Mouse (Mus musculus) hindbrain, postnatal 0 days (tissue): ENCODE results near the gene Tmcc2. TPM values are rescaled to one million over a fixed set of nuclear protein-coding genes. Genes with fewer than 3 reads are reported as not detected.
"Not testable (repeated sequence)": the region's sequence is repeated elsewhere in the genome, so short reads cannot be mapped to it uniquely, and the experiment has no call there.

Source experiments
- ATAC-seq: fragments of 200-750 bp; cut with Nextera tagmentation; 2 replicates; pipeline ENCODE4 v1.8.0; 2017; ENCODE audit warnings: mild to moderate bottlenecking, moderate TSS enrichment, moderate library complexity
- DNase-seq: peaks from one replicate; pipeline ENCODE4 v3.0.0-alpha.2; 2015; ENCODE audit warnings: low spot score
- H3K27ac ChIP-seq: fragments of 300-500 bp; sonication (generic); 2 replicates; pipeline ENCODE4 v1.5.1; 2014; ENCODE audit warnings: mild to moderate bottlenecking
- H3K27me3 ChIP-seq: fragments of 300-500 bp; sonication (generic); 2 replicates; pipeline ENCODE4 v1.6.1; 2014; ENCODE audit warnings: low read length, mixed read lengths; ENCODE audit not compliant: insufficient read depth
- H3K36me3 ChIP-seq: fragments of 300-500 bp; sonication (generic); 2 replicates; pipeline ENCODE4 v1.6.1; 2014; ENCODE audit warnings: low read length, mixed read lengths; ENCODE audit not compliant: insufficient read depth
- H3K4me1 ChIP-seq: fragments of 300-500 bp; sonication (generic); 2 replicates; pipeline ENCODE4 v1.6.1; 2014; ENCODE audit warnings: antibody characterized with exemption, low read length, mixed read lengths; ENCODE audit not compliant: insufficient read depth
- H3K4me2 ChIP-seq: fragments of 300-500 bp; sonication (generic); 2 replicates; pipeline ENCODE4 v1.6.1; 2014; ENCODE audit warnings: low read depth, mild to moderate bottlenecking, low read length, moderate library complexity, mixed read lengths
- H3K4me3 ChIP-seq: fragments of 300-500 bp; sonication (generic); 2 replicates; pipeline ENCODE4 v1.5.1; 2014; ENCODE audit warnings: low read length
- H3K9ac ChIP-seq: fragments of 300-500 bp; sonication (generic); replicated peaks from 2 replicates; pipeline ENCODE4 v1.6.1; 2014; ENCODE audit warnings: mild to moderate bottlenecking, low read length, moderate library complexity, mixed read lengths
- H3K9me3 ChIP-seq: fragments of 300-500 bp; sonication (generic); 2 replicates; pipeline ENCODE4 v1.6.1; 2016; ENCODE audit warnings: low read length, mixed read lengths
- CTCF ChIP-seq: IDR thresholded peaks from 2 replicates; pipeline ENCODE4 v1.5.1; 2016; ENCODE audit warnings: antibody characterized with exemption, control low read depth, low read depth
- WGBS: fragments of 180-500 bp; shearing (Covaris S2); extraction: QIAGEN DNeasy Blood & Tissue Kit; methylation state at CpG from one replicate; pipeline ENCODE4 v1.1.7; 2014; 5-methylcytosine and 5-hydroxymethylcytosine counted together
- polyA plus RNA-seq: library from polyadenylated mRNA; unstranded; fragments of >200 nt; fragmentation: Nextera tagmentation; extraction: Ambion mirVana; gene quantifications from 2 replicates; pipeline ENCODE4 v1.2.1, GENCODE M21; 2015
- total RNA-seq: library from RNA; depleted of rRNA; stranded (reverse); fragments of >200 nt; gene quantifications from 2 replicates; pipeline ENCODE4 v1.2.3, GENCODE M21; 2014

The Tmcc2 gene
- total and polyA plus RNA-seq, 2 experiments from 2014 or later, result 33.5 to 138 TPM

DNA sequence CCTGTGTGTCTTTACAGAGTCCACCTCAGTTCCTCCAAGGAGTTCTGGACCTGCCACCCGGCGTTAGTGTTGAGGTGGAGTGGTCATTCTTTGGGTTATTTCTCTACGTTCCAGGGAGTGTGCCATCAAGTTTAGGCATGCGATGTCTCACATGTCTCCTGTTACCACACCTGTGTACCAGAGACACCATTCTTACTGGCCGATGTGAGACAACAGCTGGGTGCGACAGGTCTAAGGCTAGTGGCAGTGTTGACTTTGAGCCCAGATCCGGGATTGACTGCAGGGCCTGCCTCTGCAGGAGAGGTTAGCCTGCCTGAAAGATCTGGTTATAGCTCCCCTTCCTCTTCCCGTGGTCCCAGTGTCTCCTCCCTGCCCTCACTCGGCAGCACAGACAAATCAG, 36.8 kb downstream of the Tmcc2 start:
- 80% methylated on average over 9 of the region's 9 CpGs for WGBS
- no peak for TF ChIP-seq CTCF
- H3K36me3 ChIP-seq, result peaks cover 11% of the 10 kb centered on the region
- H3K27ac ChIP-seq, result no peak overlapping the region
- H3K4me1 ChIP-seq, result no peaks in the 10 kb centered on the region
- no peak overlapping the region for H3K4me2 ChIP-seq
- 0 out of 2 replicates have a peak, but pooled peaks cover 4% of the 10 kb centered on the region for H3K9me3 ChIP-seq
- DNase-seq (no peak), ATAC-seq (no peak)
- H3K4me3 ChIP-seq, result no peak overlapping the region
- no peak overlapping the region for H3K9ac ChIP-seq
- H3K27me3 ChIP-seq, result no peaks in the 10 kb centered on the region

DNA sequence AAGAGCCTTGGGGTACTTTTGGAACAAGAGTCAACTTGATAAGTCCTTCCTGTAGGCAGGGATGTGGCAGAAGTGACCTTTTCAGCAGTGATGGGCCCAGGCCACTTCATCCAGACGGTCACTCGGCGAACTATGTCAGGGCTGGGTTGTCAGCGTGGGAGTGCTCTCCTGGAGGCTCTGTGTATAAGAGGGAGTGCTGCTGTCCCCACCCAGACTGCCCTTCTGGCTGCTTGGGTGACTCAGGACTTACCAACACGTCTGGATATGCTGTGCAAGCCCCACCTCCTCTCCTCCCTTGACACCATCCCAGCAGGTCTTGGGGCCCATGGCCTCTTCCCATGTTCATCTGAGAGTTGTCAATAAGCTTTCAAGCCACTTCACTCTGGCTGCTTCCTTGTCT, 37.7 kb downstream of the Tmcc2 start:
- H3K27ac ChIP-seq, result no peak overlapping the region
- no peak overlapping the region for H3K4me2 ChIP-seq
- H3K36me3 ChIP-seq, result peaks cover 3% of the 10 kb centered on the region
- ATAC-seq, result no peak
- no peaks in the 10 kb centered on the region for H3K4me1 ChIP-seq
- 74% methylated on average over 5 of the region's 5 CpGs for WGBS
- H3K27me3 ChIP-seq, result no peaks in the 10 kb centered on the region
- TF ChIP-seq CTCF, result no peak
- H3K4me3 ChIP-seq, result no peak overlapping the region
- H3K9ac ChIP-seq, result no peak overlapping the region
- 0 out of 2 replicates have a peak, but pooled peaks cover 4% of the 10 kb centered on the region for H3K9me3 ChIP-seq
- DNase-seq, result no peak

DNA sequence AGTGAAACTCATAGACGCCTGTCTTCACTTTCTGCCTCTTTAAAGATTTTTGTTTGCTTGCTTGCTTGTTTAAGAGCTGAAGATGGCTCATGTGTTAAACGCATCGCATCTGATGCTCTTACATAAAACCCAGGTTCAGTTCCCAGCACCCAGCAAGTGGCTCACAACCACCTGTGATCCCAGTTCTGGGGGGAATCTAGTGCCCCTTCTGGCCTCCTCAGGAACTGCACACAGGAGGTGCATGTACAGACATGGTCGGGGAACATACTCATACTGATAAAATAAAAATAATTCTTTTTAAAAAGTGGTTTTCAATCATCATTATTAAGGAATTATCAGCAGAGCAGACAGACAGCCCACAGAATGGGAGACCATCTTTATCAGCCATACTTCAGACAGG, 40.0 kb downstream of the Tmcc2 start:
- Histone ChIP-seq H3K4me3 (no peak overlapping the region), H3K36me3 (no peaks in the 10 kb centered on the region), H3K27ac (no peak overlapping the region), H3K4me2 (no peak overlapping the region), H3K4me1 (no peaks in the 10 kb centered on the region), H3K9me3 (0 out of 2 replicates have a peak, but pooled peaks cover 4% of the 10 kb centered on the region), H3K27me3 (no peaks in the 10 kb centered on the region), H3K9ac (no peak overlapping the region)
- no peak for DNase-seq
- TF ChIP-seq CTCF, result peak; percentile 19; the same call in 1 of the 2 replicates
- WGBS, result 95% methylated on average over 4 of the region's 4 CpGs
- no peak for ATAC-seq

DNA sequence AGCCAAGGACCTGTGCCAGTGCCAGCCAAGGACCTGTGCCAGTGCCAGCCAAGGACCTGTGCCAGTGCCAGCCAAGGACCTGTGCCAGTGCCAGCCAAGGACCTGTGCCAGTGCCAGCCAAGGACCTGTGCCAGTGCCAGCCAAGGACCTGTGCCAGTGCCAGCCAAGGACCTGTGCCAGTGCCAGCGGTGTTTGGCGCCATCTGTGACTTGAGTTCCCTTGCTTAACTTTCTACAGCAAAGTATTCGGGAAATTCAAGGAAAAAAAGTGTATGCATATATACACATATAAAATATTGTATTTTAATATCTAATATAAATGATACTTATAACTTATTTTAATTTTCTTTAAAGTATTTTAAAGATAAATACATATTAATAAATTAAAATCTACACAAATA, 41.5 kb downstream of the Tmcc2 start:
- not testable (repeated sequence) for H3K4me2 ChIP-seq, H3K9ac ChIP-seq, DNase-seq, ATAC-seq, H3K4me1 ChIP-seq, H3K36me3 ChIP-seq, H3K27me3 ChIP-seq, H3K27ac ChIP-seq, H3K9me3 ChIP-seq, H3K4me3 ChIP-seq
- 83% methylated on average over 3 of the region's 3 CpGs for WGBS

DNA sequence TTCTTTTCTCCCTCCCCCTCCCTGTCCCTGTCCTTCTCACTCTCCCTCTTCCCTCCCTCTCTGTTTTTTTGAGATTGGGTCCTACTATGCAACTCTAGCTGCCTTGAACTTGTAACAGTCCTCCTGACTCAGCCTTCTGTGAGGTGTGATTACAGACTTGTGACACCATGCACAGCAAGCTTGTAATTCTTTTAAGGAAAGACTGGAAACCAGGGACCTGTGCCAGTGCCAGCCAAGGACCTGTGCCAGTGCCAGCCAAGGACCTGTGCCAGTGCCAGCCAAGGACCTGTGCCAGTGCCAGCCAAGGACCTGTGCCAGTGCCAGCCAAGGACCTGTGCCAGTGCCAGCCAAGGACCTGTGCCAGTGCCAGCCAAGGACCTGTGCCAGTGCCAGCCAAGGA, 42.0 kb downstream of the Tmcc2 start:
- not testable (repeated sequence) for H3K27ac ChIP-seq, H3K9ac ChIP-seq, H3K36me3 ChIP-seq, H3K4me2 ChIP-seq, DNase-seq, H3K4me3 ChIP-seq, H3K4me1 ChIP-seq, ATAC-seq, H3K27me3 ChIP-seq, H3K9me3 ChIP-seq

DNA sequence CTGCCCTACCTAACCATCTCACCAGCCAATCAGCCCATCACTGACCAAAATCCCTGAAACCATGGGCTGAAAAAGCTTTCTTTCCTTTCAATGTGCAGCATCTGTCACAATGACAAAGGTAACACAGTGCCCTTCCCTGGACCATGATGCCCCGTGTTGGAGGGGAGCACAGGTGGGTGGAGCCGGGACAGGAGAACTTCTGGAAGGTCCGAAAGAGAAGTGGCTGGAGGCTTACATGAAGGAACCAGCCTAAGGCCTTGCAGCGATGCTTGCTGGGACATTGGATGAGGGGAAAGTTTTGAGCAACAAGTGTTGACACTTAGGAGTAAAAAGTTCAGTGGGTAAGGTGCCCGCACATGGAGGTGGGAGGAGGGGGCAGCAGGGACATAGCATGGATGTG, 42.7 kb downstream of the Tmcc2 start:
- H3K4me3 ChIP-seq, result no peak overlapping the region
- no peaks in the 10 kb centered on the region for H3K36me3 ChIP-seq
- H3K9ac ChIP-seq, result no peak overlapping the region
- 86% methylated on average over 5 of the region's 5 CpGs for WGBS
- DNase-seq, result no peak
- no peaks in the 10 kb centered on the region for H3K4me1 ChIP-seq
- H3K9me3 ChIP-seq, result 0 out of 2 replicates have a peak, but pooled peaks cover 4% of the 10 kb centered on the region
- no peaks in the 10 kb centered on the region for H3K27me3 ChIP-seq
- H3K27ac ChIP-seq, result no peak overlapping the region
- no peak overlapping the region for H3K4me2 ChIP-seq
- TF ChIP-seq CTCF, result no peak
- no peak for ATAC-seq

DNA sequence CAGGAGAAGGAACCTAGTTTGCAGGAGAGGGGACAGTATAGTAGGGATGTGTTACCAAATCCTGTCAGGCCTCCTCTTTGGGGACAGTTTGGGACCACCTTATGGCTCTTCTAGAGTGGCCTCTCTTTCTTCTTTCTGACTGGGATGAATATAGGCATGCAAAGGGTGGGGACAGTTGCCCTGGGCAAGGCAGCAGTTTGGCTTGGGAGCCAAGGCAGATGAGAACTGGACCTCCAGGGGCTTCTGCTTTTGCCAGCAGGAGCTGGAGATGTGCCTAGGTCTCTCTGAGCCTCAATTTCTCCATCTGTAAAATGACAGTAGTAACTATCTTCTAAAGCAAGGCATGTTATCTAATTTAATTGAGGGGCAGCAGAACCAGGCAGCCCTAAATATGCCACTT, 44.1 kb downstream of the Tmcc2 start:
- H3K4me2 ChIP-seq, result no peak overlapping the region
- no peak overlapping the region for H3K4me3 ChIP-seq
- H3K9ac ChIP-seq, result no peak overlapping the region
- no peaks in the 10 kb centered on the region for H3K36me3 ChIP-seq
- DNase-seq (no peak), ATAC-seq (no peak)
- no peak overlapping the region for H3K27ac ChIP-seq
- H3K4me1 ChIP-seq, result no peaks in the 10 kb centered on the region
- no peak for TF ChIP-seq CTCF
- 0 out of 2 replicates have a peak, but pooled peaks cover 4% of the 10 kb centered on the region for H3K9me3 ChIP-seq
- H3K27me3 ChIP-seq, result no peaks in the 10 kb centered on the region
